Mouse (Mus musculus): ENCODE measurements around the gene Tenm2. TPM values are rescaled to one million over a fixed set of nuclear protein-coding genes. Genes with fewer than 3 reads are reported as not detected.

Tenm2 gene
- polyA plus RNA-seq, 1 experiment from 2014 or later = 3.2 TPM

- Histone ChIP-seq H3K4me1 (ENCODE audit: control insufficient read depth, insufficient read depth, low read length) (no peaks in the 10 kb centered on the region), H3K9ac (ENCODE audit: low read length) (no peak overlapping the region), H3K36me3 (ENCODE audit: control insufficient read depth, insufficient read depth, low read length) (no peaks in the 10 kb centered on the region), H3K9me3 (ENCODE audit: control insufficient read depth, low read length) (no peaks in the 10 kb centered on the region), H3K27me3 (ENCODE audit: control insufficient read depth, insufficient read depth, low read length) (no peaks in the 10 kb centered on the region), H3K27ac (ENCODE audit: low read depth, low read length) (no peak overlapping the region), H3K4me2 (ENCODE audit: low read depth) (no peak overlapping the region), H3K4me3 (ENCODE audit: low read depth, low read length) (no peak overlapping the region)
- ATAC-seq (ENCODE audit: insufficient read depth, low FRiP score, low TSS enrichment) (no peak), DNase-seq (ENCODE audit: low spot score) (no peak)
- 89% methylated on average over 3 of the region's 3 CpGs for WGBS
These were observed 989.6 kb downstream of the Tenm2 start for GRCm38 (mm10) chr11:36246152-36246551.

GRCm38 (mm10) chr11:36244491-36244882 lies 991.3 kb downstream of the Tenm2 start:
- Histone ChIP-seq H3K36me3 (ENCODE audit: control insufficient read depth, insufficient read depth, low read length) (no peaks in the 10 kb centered on the region), H3K4me2 (ENCODE audit: low read depth) (no peak overlapping the region), H3K4me3 (ENCODE audit: low read depth, low read length) (no peak overlapping the region), H3K27ac (ENCODE audit: low read depth, low read length) (no peak overlapping the region), H3K9ac (ENCODE audit: low read length) (no peak overlapping the region), H3K9me3 (ENCODE audit: control insufficient read depth, low read length) (no peaks in the 10 kb centered on the region), H3K4me1 (ENCODE audit: control insufficient read depth, insufficient read depth, low read length) (no peaks in the 10 kb centered on the region), H3K27me3 (ENCODE audit: control insufficient read depth, insufficient read depth, low read length) (no peaks in the 10 kb centered on the region)
- ATAC-seq (ENCODE audit: insufficient read depth, low FRiP score, low TSS enrichment) (no peak), DNase-seq (ENCODE audit: low spot score) (no peak)
- 88% methylated on average over 11 of the region's 11 CpGs for WGBS

DNA sequence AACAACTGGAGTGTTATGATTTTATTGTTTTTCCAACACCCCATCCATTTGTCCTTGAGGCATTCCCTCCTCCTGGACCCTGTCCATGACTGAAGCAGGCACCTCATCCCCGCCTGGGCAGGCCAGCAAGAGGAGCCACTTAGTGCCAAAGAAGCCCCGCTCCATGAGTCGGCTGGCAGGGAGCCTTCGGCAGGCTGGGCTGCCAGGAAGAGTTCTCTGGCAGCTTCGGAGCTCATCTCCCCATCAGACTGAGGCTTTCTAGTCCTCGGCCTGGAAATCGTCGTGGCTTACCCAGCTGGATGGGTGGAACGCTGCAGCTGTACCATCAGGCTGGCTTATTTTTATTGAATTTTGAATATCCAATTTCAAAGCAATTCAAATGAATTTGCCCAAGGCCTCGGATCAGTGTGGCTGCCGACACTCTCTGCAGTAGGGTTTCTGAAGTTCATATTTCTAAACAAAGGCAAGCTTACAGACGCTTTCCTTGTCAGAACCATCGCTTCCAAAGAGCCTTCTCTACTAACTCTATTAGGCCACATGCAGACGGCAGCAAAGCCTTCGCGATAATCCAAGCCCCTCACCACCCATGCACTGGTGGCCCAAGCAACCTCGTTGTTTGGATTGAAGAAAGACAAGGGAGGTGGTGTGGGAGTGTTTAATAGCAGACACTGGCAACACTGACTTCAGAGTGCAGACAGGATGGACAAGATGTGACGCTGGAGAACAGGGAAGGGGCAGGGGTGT lies 991.8 kb downstream of the Tenm2 start:
- no peaks in the 10 kb centered on the region for H3K36me3 ChIP-seq (ENCODE audit: control insufficient read depth, insufficient read depth, low read length)
- WGBS = 79% methylated on average over 18 of the region's 18 CpGs
- no peak overlapping the region for H3K4me3 ChIP-seq (ENCODE audit: low read depth, low read length)
- H3K27ac ChIP-seq (ENCODE audit: low read depth, low read length) = no peak overlapping the region
- no peak for DNase-seq (ENCODE audit: low spot score)
- H3K4me2 ChIP-seq (ENCODE audit: low read depth) = no peak overlapping the region
- no peak for ATAC-seq (ENCODE audit: insufficient read depth, low FRiP score, low TSS enrichment)
- no peaks in the 10 kb centered on the region for H3K4me1 ChIP-seq (ENCODE audit: control insufficient read depth, insufficient read depth, low read length)
- no peaks in the 10 kb centered on the region for H3K27me3 ChIP-seq (ENCODE audit: control insufficient read depth, insufficient read depth, low read length)
- no peaks in the 10 kb centered on the region for H3K9me3 ChIP-seq (ENCODE audit: control insufficient read depth, low read length)
- no peak overlapping the region for H3K9ac ChIP-seq (ENCODE audit: low read length)

DNA sequence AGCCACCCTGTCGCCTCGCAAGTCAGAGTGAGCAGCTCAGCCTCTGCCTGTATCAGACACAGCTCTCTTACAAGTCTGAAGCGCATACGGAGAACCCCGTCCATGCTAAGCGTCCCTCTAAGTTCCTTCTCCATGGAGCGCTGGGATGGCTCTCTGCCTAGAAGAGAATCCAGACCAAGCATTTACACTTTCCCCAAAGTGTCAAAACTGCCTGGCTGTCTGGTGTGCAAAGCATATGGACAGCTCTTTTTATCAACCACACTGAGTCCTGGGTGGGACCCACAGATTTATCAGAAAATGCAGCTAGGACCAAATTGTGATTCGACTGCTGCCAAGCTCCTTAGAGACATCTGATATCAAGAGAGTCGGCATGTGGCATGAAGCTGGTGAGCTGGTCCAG lies 996.9 kb downstream of the Tenm2 start:
- Histone ChIP-seq H3K4me3 (ENCODE audit: low read depth, low read length) (no peak overlapping the region), H3K9me3 (ENCODE audit: control insufficient read depth, low read length) (no peaks in the 10 kb centered on the region), H3K4me1 (ENCODE audit: control insufficient read depth, insufficient read depth, low read length) (no peaks in the 10 kb centered on the region), H3K9ac (ENCODE audit: low read length) (no peak overlapping the region), H3K27me3 (ENCODE audit: control insufficient read depth, insufficient read depth, low read length) (no peaks in the 10 kb centered on the region), H3K27ac (ENCODE audit: low read depth, low read length) (no peak overlapping the region), H3K4me2 (ENCODE audit: low read depth) (no peak overlapping the region), H3K36me3 (ENCODE audit: control insufficient read depth, insufficient read depth, low read length) (no peaks in the 10 kb centered on the region)
- DNase-seq (ENCODE audit: low spot score) (no peak), ATAC-seq (ENCODE audit: insufficient read depth, low FRiP score, low TSS enrichment) (no peak)
- WGBS = 90% methylated on average over 9 of the region's 9 CpGs

DNA sequence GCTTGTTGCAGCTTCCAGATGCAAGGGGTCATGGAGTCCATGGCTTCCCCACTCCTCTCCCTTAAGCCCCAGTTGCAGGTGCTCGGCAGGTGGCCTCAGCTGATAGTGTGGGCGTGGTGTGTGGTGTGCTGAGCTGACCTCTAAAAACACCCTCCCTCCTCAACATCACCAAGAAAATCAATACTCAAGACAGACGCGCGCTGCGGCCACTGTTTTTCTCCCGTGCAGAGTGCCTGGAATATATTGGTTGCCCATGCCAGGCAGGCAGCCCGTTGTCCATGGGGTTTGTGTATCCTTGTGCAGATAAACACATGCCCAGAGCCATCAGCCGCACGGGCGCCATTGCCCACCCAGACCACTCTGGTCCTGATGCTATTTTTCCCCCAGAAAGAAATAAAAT lies 1007.1 kb downstream of the Tenm2 start:
- no peak overlapping the region for H3K4me3 ChIP-seq (ENCODE audit: low read depth, low read length)
- H3K9me3 ChIP-seq (ENCODE audit: control insufficient read depth, low read length) = no peaks in the 10 kb centered on the region
- no peaks in the 10 kb centered on the region for H3K36me3 ChIP-seq (ENCODE audit: control insufficient read depth, insufficient read depth, low read length)
- H3K27me3 ChIP-seq (ENCODE audit: control insufficient read depth, insufficient read depth, low read length) = no peaks in the 10 kb centered on the region
- no peak overlapping the region for H3K27ac ChIP-seq (ENCODE audit: low read depth, low read length)
- no peak for DNase-seq (ENCODE audit: low spot score)
- 79% methylated on average over 11 of the region's 11 CpGs for WGBS
- ATAC-seq (ENCODE audit: insufficient read depth, low FRiP score, low TSS enrichment) = no peak
- no peaks in the 10 kb centered on the region for H3K4me1 ChIP-seq (ENCODE audit: control insufficient read depth, insufficient read depth, low read length)
- no peak overlapping the region for H3K9ac ChIP-seq (ENCODE audit: low read length)
- no peak overlapping the region for H3K4me2 ChIP-seq (ENCODE audit: low read depth)

DNA sequence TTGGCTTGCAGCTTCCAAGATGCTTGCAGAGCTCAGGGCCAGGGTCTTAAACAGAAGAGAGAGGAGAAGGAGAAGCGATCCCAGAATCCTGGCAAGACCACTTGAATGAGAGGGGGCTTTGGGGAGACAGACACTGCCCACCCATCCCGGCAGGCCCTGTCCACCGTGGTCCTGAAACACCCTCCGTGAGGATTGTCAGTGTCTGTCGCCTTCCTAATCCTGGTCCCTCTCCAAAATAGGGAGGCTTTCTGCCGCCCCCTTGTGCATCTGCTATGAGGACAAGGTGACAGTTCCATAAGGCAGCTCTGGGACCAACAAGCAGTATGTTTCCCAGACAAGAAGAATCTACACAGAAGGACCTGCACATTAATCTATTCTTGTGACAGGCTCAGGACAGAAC lies 1007.6 kb downstream of the Tenm2 start:
- H3K9ac ChIP-seq (ENCODE audit: low read length) = no peak overlapping the region
- ATAC-seq (ENCODE audit: insufficient read depth, low FRiP score, low TSS enrichment) (no peak), DNase-seq (ENCODE audit: low spot score) (no peak)
- no peak overlapping the region for H3K27ac ChIP-seq (ENCODE audit: low read depth, low read length)
- H3K4me3 ChIP-seq (ENCODE audit: low read depth, low read length) = no peak overlapping the region
- H3K4me1 ChIP-seq (ENCODE audit: control insufficient read depth, insufficient read depth, low read length) = no peaks in the 10 kb centered on the region
- no peaks in the 10 kb centered on the region for H3K36me3 ChIP-seq (ENCODE audit: control insufficient read depth, insufficient read depth, low read length)
- no peaks in the 10 kb centered on the region for H3K27me3 ChIP-seq (ENCODE audit: control insufficient read depth, insufficient read depth, low read length)
- no peaks in the 10 kb centered on the region for H3K9me3 ChIP-seq (ENCODE audit: control insufficient read depth, low read length)
- WGBS = 67% methylated on average over 6 of the region's 6 CpGs
- no peak overlapping the region for H3K4me2 ChIP-seq (ENCODE audit: low read depth)

DNA sequence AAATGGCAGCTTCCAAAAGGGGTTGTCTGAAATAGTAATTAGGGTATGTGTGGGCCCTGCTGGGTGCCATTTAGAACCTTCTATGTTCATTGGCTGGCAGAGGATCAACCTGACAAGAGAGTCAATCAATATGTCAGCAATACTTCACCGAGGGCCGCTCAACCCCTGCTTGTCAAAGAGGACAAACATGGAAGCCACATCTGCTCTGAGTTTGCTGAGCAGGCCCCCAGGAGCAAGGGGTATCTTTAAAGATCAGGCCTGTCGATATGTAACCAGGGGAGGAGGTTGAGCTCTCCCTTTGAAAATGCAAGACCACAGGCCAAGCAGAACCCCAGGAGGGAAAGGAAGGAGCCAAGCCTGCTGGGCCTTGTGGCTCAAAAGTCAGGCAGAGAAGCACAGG lies 1009.7 kb downstream of the Tenm2 start:
- no peaks in the 10 kb centered on the region for H3K27me3 ChIP-seq (ENCODE audit: control insufficient read depth, insufficient read depth, low read length)
- H3K27ac ChIP-seq (ENCODE audit: low read depth, low read length) = no peak overlapping the region
- H3K4me2 ChIP-seq (ENCODE audit: low read depth) = no peak overlapping the region
- no peaks in the 10 kb centered on the region for H3K9me3 ChIP-seq (ENCODE audit: control insufficient read depth, low read length)
- no peak overlapping the region for H3K4me3 ChIP-seq (ENCODE audit: low read depth, low read length)
- no peaks in the 10 kb centered on the region for H3K36me3 ChIP-seq (ENCODE audit: control insufficient read depth, insufficient read depth, low read length)
- no peaks in the 10 kb centered on the region; the same call in 1 of the 2 replicates for H3K4me1 ChIP-seq (ENCODE audit: control insufficient read depth, insufficient read depth, low read length)
- H3K9ac ChIP-seq (ENCODE audit: low read length) = no peak overlapping the region
- ATAC-seq (ENCODE audit: insufficient read depth, low FRiP score, low TSS enrichment) (no peak), DNase-seq (ENCODE audit: low spot score) (no peak)
- 34% methylated on average over 3 of the region's 3 CpGs for WGBS

- H3K4me3 ChIP-seq (ENCODE audit: low read depth, low read length) = no peak overlapping the region
- no peak overlapping the region for H3K27ac ChIP-seq (ENCODE audit: low read depth, low read length)
- H3K9ac ChIP-seq (ENCODE audit: low read length) = no peak overlapping the region
- no peak for ATAC-seq (ENCODE audit: insufficient read depth, low FRiP score, low TSS enrichment)
- DNase-seq (ENCODE audit: low spot score) = no peak
- 84% methylated on average over 7 of the region's 7 CpGs for WGBS
- peaks cover 6% of the 10 kb centered on the region for H3K4me1 ChIP-seq (ENCODE audit: control insufficient read depth, insufficient read depth, low read length)
- H3K27me3 ChIP-seq (ENCODE audit: control insufficient read depth, insufficient read depth, low read length) = no peaks in the 10 kb centered on the region
- H3K36me3 ChIP-seq (ENCODE audit: control insufficient read depth, insufficient read depth, low read length) = no peaks in the 10 kb centered on the region
- H3K9me3 ChIP-seq (ENCODE audit: control insufficient read depth, low read length) = no peaks in the 10 kb centered on the region
- no peak overlapping the region for H3K4me2 ChIP-seq (ENCODE audit: low read depth)
These were observed 1011.9 kb downstream of the Tenm2 start for GRCm38 (mm10) chr11:36223716-36224439.

DNA sequence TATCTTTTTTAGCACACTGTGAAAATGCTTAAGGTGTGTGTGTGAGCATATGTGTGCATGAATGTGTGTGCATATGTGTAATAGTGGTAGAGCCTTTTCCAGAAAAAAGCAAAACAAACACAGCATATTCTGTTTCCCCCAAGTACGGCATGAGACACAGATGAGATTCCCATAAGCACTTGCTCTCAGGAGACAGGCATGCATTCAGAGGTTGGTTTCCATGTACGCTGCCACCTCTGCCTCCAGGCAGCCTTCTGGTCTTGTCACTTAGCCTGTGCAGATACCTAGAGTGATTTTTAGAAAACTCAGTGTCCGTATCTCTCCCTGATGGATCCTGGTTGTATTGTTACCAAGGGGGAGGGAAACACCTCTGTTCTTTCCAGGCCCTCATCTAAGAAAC lies 1013.7 kb downstream of the Tenm2 start:
- H3K9me3 ChIP-seq (ENCODE audit: control insufficient read depth, low read length) = no peaks in the 10 kb centered on the region

More for the DNA sequence above, 1013.7 kb downstream of the Tenm2 start:
- peaks cover 6% of the 10 kb centered on the region for H3K4me1 ChIP-seq (ENCODE audit: control insufficient read depth, insufficient read depth, low read length)
- 86% methylated on average over 3 of the region's 3 CpGs for WGBS
- H3K27me3 ChIP-seq (ENCODE audit: control insufficient read depth, insufficient read depth, low read length) = no peaks in the 10 kb centered on the region
- no peak for DNase-seq (ENCODE audit: low spot score)
- no peak overlapping the region for H3K4me2 ChIP-seq (ENCODE audit: low read depth)
- H3K4me3 ChIP-seq (ENCODE audit: low read depth, low read length) = no peak overlapping the region
- no peak overlapping the region for H3K27ac ChIP-seq (ENCODE audit: low read depth, low read length)
- no peak overlapping the region for H3K9ac ChIP-seq (ENCODE audit: low read length)
- H3K36me3 ChIP-seq (ENCODE audit: control insufficient read depth, insufficient read depth, low read length) = no peaks in the 10 kb centered on the region
- ATAC-seq (ENCODE audit: insufficient read depth, low FRiP score, low TSS enrichment) = no peak
